ENCODE assay signal across 15 mouse cellular contexts in genomic region chr17:24474557-24474956, GRCm38 (mm10). TPM values are rescaled to one million over a fixed set of nuclear protein-coding genes. Genes with fewer than 3 reads are reported as not detected.
DNase-seq lines count a peak whose midpoint lies in the region; ATAC-seq and TF ChIP-seq lines count a peak whose summit lies in the region.
"Had no signal": no experiment of that assay in that cellular context is flagged by ENCODE, and none has a peak within 500 bp of the region (broad histone marks: within the 10 kb centered on the region; RNA-seq: fewer than 3 reads in every experiment).

No protein-coding gene starts in this region.

- H3K4me2 ChIP-seq in midbrain, postnatal 0 days (ENCODE audit: low read depth, low read length, poor library complexity, severe bottlenecking), result no peak overlapping the region
- H3K4me2 ChIP-seq in midbrain, embryonic 15.5 days, result no peak overlapping the region
- H3K4me2 ChIP-seq in myocyte (ENCODE audit: low read depth), result no peak overlapping the region
- H3K4me2 ChIP-seq: forebrain, embryonic 12.5 days; heart, embryonic 11.5 days had no signal

- no peak overlapping the region for H3K27ac ChIP-seq in midbrain, postnatal 0 days (ENCODE audit: low read depth, low read length)
- H3K27ac ChIP-seq in midbrain, embryonic 15.5 days, result no peak overlapping the region
- H3K27ac ChIP-seq: forebrain, embryonic 12.5 days; liver, embryonic 14.5 days had no signal

- H3K36me3 ChIP-seq in midbrain, postnatal 0 days (ENCODE audit: insufficient read depth, low read length), result peaks cover 35% of the 10 kb centered on the region
- peaks cover 18% of the 10 kb centered on the region for H3K36me3 ChIP-seq in midbrain, embryonic 15.5 days (replicated peaks)
- H3K36me3 ChIP-seq in myocyte (ENCODE audit: control insufficient read depth, insufficient read depth), result peaks cover 18% of the 10 kb centered on the region

- no peaks in the 10 kb centered on the region for H3K9me3 ChIP-seq in midbrain, postnatal 0 days (ENCODE audit: low read length)
- H3K9me3 ChIP-seq in midbrain, embryonic 15.5 days, result no peaks in the 10 kb centered on the region
- H3K9me3 ChIP-seq: forebrain, embryonic 12.5 days had no signal

- TF ChIP-seq CTCF in midbrain, postnatal 0 days (IDR thresholded peaks at IDR 0.05), result no peak

- H3K79me2 ChIP-seq in myocyte (ENCODE audit: control insufficient read depth, insufficient read depth), result peaks cover 29% of the 10 kb centered on the region

- H3ac ChIP-seq in myocyte (ENCODE audit: control insufficient read depth, insufficient read length), result no peak overlapping the region

- no peaks in the 10 kb centered on the region for H3K27me3 ChIP-seq in midbrain, postnatal 0 days (ENCODE audit: insufficient read depth, low read length)
- no peaks in the 10 kb centered on the region for H3K27me3 ChIP-seq in midbrain, embryonic 15.5 days (replicated peaks)
- no peaks in the 10 kb centered on the region for H3K27me3 ChIP-seq in myocyte (ENCODE audit: control insufficient read depth, insufficient read depth, insufficient read length)
- H3K27me3 ChIP-seq: forebrain, embryonic 12.5 days had no signal

- no peak overlapping the region for H3K4me3 ChIP-seq in midbrain, postnatal 0 days (ENCODE audit: low read depth, low read length)
- H3K4me3 ChIP-seq in midbrain, embryonic 15.5 days, result no peak overlapping the region
- H3K4me3 ChIP-seq in myocyte, result no peak overlapping the region
- H3K4me3 ChIP-seq: forebrain, embryonic 12.5 days had no signal

- DNase-seq in frontal cortex, postnatal 10 days (ENCODE audit: low spot score in 2 of 2), result peak; percentile 54 to 72
- DNase-seq in midbrain, postnatal 0 days (ENCODE audit: low spot score), result peak; percentile 54
- DNase-seq in frontal cortex, postnatal 14 days (ENCODE audit: low spot score in 2 of 2), result peak; percentile 34 to 64
- no peak for DNase-seq in thymus, adult 18-20 months
- DNase-seq: adrenal gland, postnatal 25 days; cerebellum, postnatal 14 days had no signal

- no peak for ATAC-seq in frontal cortex, adult (ENCODE audit: low TSS enrichment)
- no peak for ATAC-seq in midbrain, postnatal 0 days (ENCODE audit: low FRiP score)
- no peak for ATAC-seq in midbrain, embryonic 15.5 days (replicated peaks)
- ATAC-seq: CD4-positive, CD25-positive, alpha-beta regulatory T cell, adult 4 months; inflammation-experienced regulatory T-cells, adult 6 months had no signal

- WGBS in midbrain, postnatal 0 days, result 82% methylated on average over 5 of the region's 5 CpGs
- WGBS in midbrain, embryonic 15.5 days, result 91% methylated on average over 5 of the region's 5 CpGs

- no peak overlapping the region for H3K9ac ChIP-seq in midbrain, postnatal 0 days (replicated peaks; ENCODE audit: low read length, poor library complexity, severe bottlenecking)
- no peak overlapping the region for H3K9ac ChIP-seq in midbrain, embryonic 15.5 days
- H3K9ac ChIP-seq: liver, embryonic 14.5 days had no signal

- no peak for TF ChIP-seq POLR2A in myocyte (IDR thresholded peaks at IDR 0.05; ENCODE audit: insufficient read length, low read depth)

- H3K4me1 ChIP-seq in midbrain, postnatal 0 days (ENCODE audit: insufficient read depth, low read length), result peaks cover 20% of the 10 kb centered on the region
- peaks cover 36% of the 10 kb centered on the region for H3K4me1 ChIP-seq in midbrain, embryonic 15.5 days

TF ChIP-seq in myocyte, 11 proteins besides CTCF, POLR2A, EP300 and RAD21:
- TF ChIP-seq MYOG (IDR thresholded peaks at IDR 0.05; ENCODE audit: control insufficient read depth in 1 of 3, insufficient read depth in 1 of 3, insufficient read length in 2 of 3, low read depth in 2 of 3) (peak in 2 of 3 experiments; percentile 39 to 72), MYOD1 (IDR thresholded peaks at IDR 0.05; ENCODE audit: control insufficient read depth in 1 of 3, insufficient read length in 2 of 3, low read depth in 2 of 3) (peak in 2 of 3 experiments; percentile 42 to 51), REST (IDR thresholded peaks at IDR 0.05; ENCODE audit: insufficient read depth, insufficient read length) (no peak)
TF ChIP-seq in myocyte: peak in this region for 2.

RNA-seq across cellular contexts. Expression of gene Bricd5, which starts 0.9 kb away (rescaled TPM):
- total RNA-seq in midbrain, postnatal 0 days (2014; rRNA removed), result 0.57 TPM in 1 of 2 replicates, not detected in the other
- polyA plus RNA-seq in midbrain, postnatal 0 days (2015; fragmentation: Nextera tagmentation; extraction: Ambion mirVana), result 0.83 and 0.95 TPM in 2 replicates
- 0.23 and 0.28 TPM in 2 replicates for polyA plus RNA-seq in midbrain, embryonic 15.5 days (2015; fragmentation: Nextera tagmentation; extraction: Ambion mirVana)
- polyA plus RNA-seq in myocyte (2012; fragmentation: generic; extraction: Trizol), result 0.53 TPM
- polyA plus RNA-seq: CD4-positive, CD25-positive, alpha-beta regulatory T cell, adult 4 months; forebrain, embryonic 12.5 days; inflammation-experienced regulatory T-cells, adult 6 months had no signal

RNA-seq across cellular contexts. Expression of gene Mlst8, which starts 4.3 kb away (rescaled TPM):
- total RNA-seq in midbrain, postnatal 0 days (2014; rRNA removed), result 51.8 and 60.8 TPM in 2 replicates
- 28.4 and 29.5 TPM in 2 replicates for polyA plus RNA-seq in midbrain, postnatal 0 days (2015; fragmentation: Nextera tagmentation; extraction: Ambion mirVana)
- 40.6 and 43.7 TPM in 2 replicates for polyA plus RNA-seq in midbrain, embryonic 15.5 days (2015; fragmentation: Nextera tagmentation; extraction: Ambion mirVana)
- 16.5 TPM for polyA plus RNA-seq in myocyte (2012; fragmentation: generic; extraction: Trizol)

RNA-seq across cellular contexts. Expression of gene Pgp, which starts 4.4 kb away (rescaled TPM):
- total RNA-seq in midbrain, postnatal 0 days (2014; rRNA removed), result 49.6 and 50.1 TPM in 2 replicates
- 86.8 and 88.7 TPM in 2 replicates for polyA plus RNA-seq in midbrain, postnatal 0 days (2015; fragmentation: Nextera tagmentation; extraction: Ambion mirVana)
- 63.7 and 67.1 TPM in 2 replicates for polyA plus RNA-seq in midbrain, embryonic 15.5 days (2015; fragmentation: Nextera tagmentation; extraction: Ambion mirVana)
- 53.7 TPM for polyA plus RNA-seq in myocyte (2012; fragmentation: generic; extraction: Trizol)

RNA-seq across cellular contexts. Expression of gene E4f1, which starts 4.4 kb away (rescaled TPM):
- 35.1 and 38.0 TPM in 2 replicates for total RNA-seq in midbrain, postnatal 0 days (2014; rRNA removed)
- 25.6 and 30.6 TPM in 2 replicates for polyA plus RNA-seq in midbrain, postnatal 0 days (2015; fragmentation: Nextera tagmentation; extraction: Ambion mirVana)
- polyA plus RNA-seq in midbrain, embryonic 15.5 days (2015; fragmentation: Nextera tagmentation; extraction: Ambion mirVana), result 53.1 and 55.6 TPM in 2 replicates
- 18.7 TPM for polyA plus RNA-seq in myocyte (2012; fragmentation: generic; extraction: Trizol)

RNA-seq across cellular contexts. Expression of gene Caskin1, which starts 13.8 kb away (rescaled TPM):
- total RNA-seq in midbrain, postnatal 0 days (2014; rRNA removed), result 151 and 153 TPM in 2 replicates
- polyA plus RNA-seq in midbrain, postnatal 0 days (2015; fragmentation: Nextera tagmentation; extraction: Ambion mirVana), result 43.9 and 47.5 TPM in 2 replicates
- 50.3 and 52.9 TPM in 2 replicates for polyA plus RNA-seq in midbrain, embryonic 15.5 days (2015; fragmentation: Nextera tagmentation; extraction: Ambion mirVana)
- 0.16 TPM for polyA plus RNA-seq in myocyte (2012; fragmentation: generic; extraction: Trizol)
- total RNA-seq: megakaryocyte, adult 5-6 weeks had no signal

Comparison
In these comparisons a context has a peak if more than half of its experiments do, and no peak if none do; other contexts are left out.
1. DNase-seq: peak in frontal cortex, postnatal 10 days (2 of 2), midbrain, postnatal 0 days (single experiment) and frontal cortex, postnatal 14 days (2 of 2); none in thymus, adult 18-20 months (0 of 2).